Comparison of ENCODE assay signal across 19 mouse cellular contexts in genomic region chr10:94298471-94298870, GRCm38 (mm10). TPM values are rescaled to one million over a fixed set of nuclear protein-coding genes. Genes with fewer than 3 reads are reported as not detected.
"Had no signal": no experiment of that assay in that cellular context is flagged by ENCODE, and none has a peak within 500 bp of the region (broad histone marks: within the 10 kb centered on the region; RNA-seq: fewer than 3 reads in every experiment).

Gene Gm4792, minus strand, starts transcription at chr10:94298703.

- H3K9me3 ChIP-seq: limb, embryonic 10.5 days; liver, embryonic 15.5 days; midbrain, embryonic 10.5 days; neural tube, embryonic 12.5 days had no signal

- H3K4me3 ChIP-seq: limb, embryonic 10.5 days; liver, embryonic 15.5 days; midbrain, embryonic 10.5 days; myocyte; neural tube, embryonic 12.5 days had no signal

- H3K4me2 ChIP-seq: liver, embryonic 11.5 days; liver, embryonic 15.5 days; neural tube, embryonic 12.5 days had no signal

- DNase-seq: kidney, adult 18-20 months; kidney, postnatal 10 days; kidney, postnatal 4 days; lung, adult 2 months; lung, postnatal 4 days; spleen, adult 18-20 months; thymus, adult 2 months; thymus, postnatal 25 days had no signal

- H3K4me1 ChIP-seq: liver, embryonic 15.5 days had no signal

- H3K27me3 ChIP-seq: neural tube, embryonic 12.5 days had no signal

- H3K9ac ChIP-seq: liver, embryonic 15.5 days; neural tube, embryonic 12.5 days had no signal

- H3K36me3 ChIP-seq: limb, embryonic 10.5 days; liver, embryonic 15.5 days; midbrain, embryonic 10.5 days; neural tube, embryonic 12.5 days had no signal

- ATAC-seq: lung, postnatal 0 days had no signal

- H3K27ac ChIP-seq: limb, embryonic 10.5 days; liver, embryonic 15.5 days; neural tube, embryonic 12.5 days had no signal

RNA-seq across cellular contexts. Expression of gene Gm4792, which starts in this region (rescaled TPM):
- polyA plus RNA-seq: kidney, embryonic 14.5 days; limb, embryonic 10.5 days; limb, embryonic 14.5 days; liver, embryonic 11.5 days; liver, embryonic 15.5 days; lung, adult 2 months; lung, postnatal 0 days; midbrain, embryonic 10.5 days; myocyte; stomach, embryonic 14.5 days; testis, adult 2 months; thymus, adult 2 months had no signal
